Mouse (Mus musculus) bone marrow macrophage, adult 2 months (primary cell): ENCODE measurements at regions not wholly inside any gene's neighbourhood (a gene's known extent, or its start where the extent isn't known, plus 50 kb on each side); places are given as distances from the start of the nearest gene placed in this dataset.

Source experiments
- CTCF ChIP-seq: IDR thresholded peaks from 2 replicates; pipeline ENCODE4 v1.5.1; 2012; ENCODE audit warnings: low read depth, mild to moderate bottlenecking, low read length, moderate library complexity
- POLR2A ChIP-seq: IDR thresholded peaks from 2 replicates; pipeline ENCODE4 v1.6.1; 2012; ENCODE audit warnings: mild to moderate bottlenecking, low read depth, low read length, borderline replicate concordance

GRCm38 (mm10) chr9:67147656-67148055 is 98.5 kb upstream of the Tpm1 start:
- TF ChIP-seq CTCF (no peak), POLR2A (no peak)
